Mouse (Mus musculus) megakaryocyte progenitor cell, adult 5-6 weeks (primary cell): ENCODE measurements around the gene Acbd4. TPM values are rescaled to one million over a fixed set of nuclear protein-coding genes. Genes with fewer than 3 reads are reported as not detected.

Experiments
- ATAC-seq: replicated peaks from 2 replicates; pipeline ENCODE4 v1.8.0; 2016; ENCODE audit warnings: mild to moderate bottlenecking, moderate TSS enrichment, inconsistent platforms; ENCODE audit not compliant: poor library complexity
- total RNA-seq, 2 experiments: library from RNA; stranded (forward) in 1 of 2; stranded (reverse) in 1 of 2; fragments of 157-497, 149-512 nt in 1 of 2; fragments of 200-1000 nt in 1 of 2; gene quantifications; 2 replicates each; pipeline versions ENCODE4 v1.2.3 to v1.2.4; 2015 to 2017

Gene Acbd4
- total RNA-seq, 2 experiments from 2014 or later: 2.0 to 5.0 TPM

- ATAC-seq: peak; percentile 51
Measured at GRCm38 (mm10) chr11:103080323-103081091, 21.0 kb upstream of the Acbd4 start.

- ATAC-seq: no peak
Measured at GRCm38 (mm10) chr11:103081631-103082030, 19.9 kb upstream of the Acbd4 start.

- peak; percentile 27; the same call in 1 of the 2 replicates for ATAC-seq
Measured at GRCm38 (mm10) chr11:103093306-103093705, 8.2 kb upstream of the Acbd4 start.

GRCm38 (mm10) chr11:103093862-103094833 lies 7.3 kb upstream of the Acbd4 start:
- peak; percentile 47; the same call in 1 of the 2 replicates for ATAC-seq

- no peak for ATAC-seq
Measured at GRCm38 (mm10) chr11:103095107-103095670, 6.3 kb upstream of the Acbd4 start.

GRCm38 (mm10) chr11:103095801-103096200 lies 5.7 kb upstream of the Acbd4 start:
- ATAC-seq: no peak

- ATAC-seq: no peak
Measured at GRCm38 (mm10) chr11:103096979-103097894, 4.2 kb upstream of the Acbd4 start.

GRCm38 (mm10) chr11:103098531-103099190 lies 2.8 kb upstream of the Acbd4 start:
- no peak for ATAC-seq

GRCm38 (mm10) chr11:103099352-103099940 lies 2.0 kb upstream of the Acbd4 start:
- ATAC-seq: no peak

- no peak for ATAC-seq
Measured at GRCm38 (mm10) chr11:103100361-103100760, 1.1 kb upstream of the Acbd4 start.

GRCm38 (mm10) chr11:103101866-103102501 lies 502 bp downstream of the Acbd4 start:
- no peak for ATAC-seq

- peak; percentile 85 for ATAC-seq
Measured at GRCm38 (mm10) chr11:103102725-103103349, 1.4 kb downstream of the Acbd4 start.

- no peak for ATAC-seq
Measured at GRCm38 (mm10) chr11:103103621-103104020, 2.1 kb downstream of the Acbd4 start.

- ATAC-seq: peak; percentile 36
Measured at GRCm38 (mm10) chr11:103104469-103104868, 3.0 kb downstream of the Acbd4 start.

GRCm38 (mm10) chr11:103105180-103105725 lies 3.8 kb downstream of the Acbd4 start:
- ATAC-seq: no peak

- ATAC-seq: no peak
Measured at GRCm38 (mm10) chr11:103105810-103106209, 4.3 kb downstream of the Acbd4 start.

GRCm38 (mm10) chr11:103106386-103106785 lies 4.9 kb downstream of the Acbd4 start:
- no peak for ATAC-seq

- ATAC-seq: no peak
Measured at GRCm38 (mm10) chr11:103111301-103111700, 9.8 kb downstream of the Acbd4 start.
